Mouse (Mus musculus): ENCODE measurements around the gene Atoh8.

DNA sequence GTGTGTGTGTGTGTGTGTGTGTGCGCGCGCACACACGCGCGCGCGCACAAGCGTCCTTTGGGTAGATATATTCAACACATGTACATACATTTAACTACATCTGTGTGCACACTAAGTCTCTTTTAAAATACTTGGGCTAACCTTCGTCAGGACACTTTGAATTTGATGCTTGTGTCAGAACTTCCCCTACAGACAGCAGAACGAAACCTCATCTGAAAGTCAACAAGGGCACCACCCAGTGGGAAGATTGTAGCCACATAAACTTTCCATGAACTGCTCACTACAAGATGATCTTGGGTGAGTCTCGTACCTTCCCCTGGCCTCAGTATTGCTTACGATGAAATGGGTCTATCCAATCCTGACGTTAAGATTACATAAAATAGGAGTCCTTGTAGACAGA is 3.0 kb downstream of the Atoh8 start:
- TF ChIP-seq CTCF (IDR thresholded peaks at IDR 0.05; ENCODE audit: low read depth): no peak; the same call in 1 of the 2 replicates
- TF ChIP-seq EP300 (IDR thresholded peaks at IDR 0.05; ENCODE audit: low read depth): no peak
